Mouse (Mus musculus) heart, postnatal 0 days (tissue): ENCODE measurements around the gene Camkk2. TPM values are rescaled to one million over a fixed set of nuclear protein-coding genes. Genes with fewer than 3 reads are reported as not detected.

Experiments used
- ATAC-seq: fragments of 200-750 bp; cut with Nextera tagmentation; 2 replicates; pipeline ENCODE4 v1.8.0; 2017; ENCODE audit warnings: low read depth, moderate number of reproducible peaks, moderate library complexity; ENCODE audit not compliant: insufficient read depth
- DNase-seq: peaks from one replicate; pipeline ENCODE4 v3.0.0-alpha.2; 2016; ENCODE audit warnings: low spot score
- H3K27ac ChIP-seq: fragments of 300-500 bp; sonication (generic); 2 replicates; pipeline ENCODE4 v1.5.1; 2014; ENCODE audit warnings: low read depth, mild to moderate bottlenecking
- H3K27me3 ChIP-seq: fragments of 300-500 bp; sonication (generic); 2 replicates; pipeline ENCODE4 v1.6.1; 2014; ENCODE audit warnings: low read length, mixed read lengths; ENCODE audit not compliant: control insufficient read depth, insufficient read depth
- H3K36me3 ChIP-seq: fragments of 300-500 bp; sonication (generic); replicated peaks from 2 replicates; pipeline ENCODE4 v1.6.1; 2014; ENCODE audit warnings: low read length, mixed read lengths; ENCODE audit not compliant: control insufficient read depth, insufficient read depth
- H3K4me1 ChIP-seq: fragments of 300-500 bp; sonication (generic); 2 replicates; pipeline ENCODE4 v1.6.1; 2014; ENCODE audit warnings: antibody characterized with exemption; ENCODE audit not compliant: control insufficient read depth, insufficient read depth
- H3K4me2 ChIP-seq: fragments of 300-500 bp; sonication (generic); 2 replicates; pipeline ENCODE4 v1.6.1; 2014; ENCODE audit warnings: low read depth, mild to moderate bottlenecking, low read length, moderate library complexity
- H3K4me3 ChIP-seq: fragments of 300-500 bp; sonication (generic); 2 replicates; pipeline ENCODE4 v1.5.1; 2014; ENCODE audit warnings: low read depth, low read length
- H3K9ac ChIP-seq: fragments of 300-500 bp; sonication (generic); replicated peaks from 2 replicates; pipeline ENCODE4 v1.6.1; 2014; ENCODE audit warnings: low read depth, low read length, mixed read lengths
- H3K9me3 ChIP-seq: fragments of 300-500 bp; sonication (generic); replicated peaks from 2 replicates; pipeline ENCODE4 v1.6.1; 2016; ENCODE audit warnings: low read length; ENCODE audit not compliant: control insufficient read depth
- CTCF ChIP-seq: IDR thresholded peaks from 2 replicates; pipeline ENCODE4 v1.5.1; 2016; ENCODE audit warnings: antibody characterized with exemption, control low read depth, low read depth
- EP300 ChIP-seq: IDR thresholded peaks from 2 replicates; pipeline ENCODE4 v1.6.1; 2016; ENCODE audit warnings: antibody characterized with exemption, low read depth
- WGBS: fragments of 180-500 bp; shearing (Covaris S2); extraction: QIAGEN DNeasy Blood & Tissue Kit; methylation state at CpG from one replicate; pipeline ENCODE4 v1.1.7; 2014; 5-methylcytosine and 5-hydroxymethylcytosine counted together
- polyA plus RNA-seq: library from polyadenylated mRNA; unstranded; fragments of >200 nt; fragmentation: Nextera tagmentation; extraction: Ambion mirVana; gene quantifications from 2 replicates; pipeline ENCODE4 v1.2.1, GENCODE M21; 2015
- total RNA-seq: library from RNA; depleted of rRNA; stranded (reverse); fragments of >200 nt; gene quantifications from 2 replicates; pipeline ENCODE4 v1.2.3, GENCODE M21; 2014; ENCODE audit warnings: low replicate concordance

Camkk2 gene
- total and polyA plus RNA-seq, 2 experiments from 2014 or later = 13.0 to 24.0 TPM

DNA sequence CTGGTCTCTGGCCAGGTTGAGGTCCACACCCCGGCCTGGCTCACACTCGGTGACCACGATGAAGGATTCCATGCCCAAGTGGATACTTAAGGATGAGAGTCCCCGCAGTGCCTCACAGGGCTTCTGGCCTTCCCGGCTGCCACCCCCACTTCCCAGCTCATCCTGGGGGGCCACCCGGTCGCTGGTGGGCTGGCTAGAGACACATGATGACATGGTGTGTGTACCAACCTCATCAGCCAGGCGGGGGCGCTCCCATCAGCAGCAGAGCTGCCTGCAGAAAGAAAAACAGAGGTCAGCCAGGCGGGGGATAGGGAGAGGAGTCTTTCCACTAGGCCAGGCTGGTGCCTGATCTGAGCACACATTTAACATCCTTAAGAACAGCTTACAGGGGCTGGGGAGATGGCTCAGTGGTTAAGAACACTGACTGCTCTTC lies 15.2 kb downstream of the Camkk2 start:
- 0 out of 2 replicates have a peak overlapping the region, but pooled peaks have one; percentile 3 for H3K4me2 ChIP-seq
- H3K27me3 ChIP-seq = no peaks in the 10 kb centered on the region
- TF ChIP-seq EP300 = no peak
- peak; percentile 27 for TF ChIP-seq CTCF
- peaks cover 6% of the 10 kb centered on the region for H3K4me1 ChIP-seq
- ATAC-seq (no peak), DNase-seq (no peak)
- 43% methylated on average over 10 of the region's 10 CpGs for WGBS
- no peaks in the 10 kb centered on the region for H3K9me3 ChIP-seq
- 0 out of 2 replicates have a peak overlapping the region, but pooled peaks have one; percentile 10 for H3K27ac ChIP-seq
- H3K9ac ChIP-seq = no peak overlapping the region
- H3K36me3 ChIP-seq = 0 out of 2 replicates have a peak, but pooled peaks cover 7% of the 10 kb centered on the region
- no peak overlapping the region for H3K4me3 ChIP-seq

DNA sequence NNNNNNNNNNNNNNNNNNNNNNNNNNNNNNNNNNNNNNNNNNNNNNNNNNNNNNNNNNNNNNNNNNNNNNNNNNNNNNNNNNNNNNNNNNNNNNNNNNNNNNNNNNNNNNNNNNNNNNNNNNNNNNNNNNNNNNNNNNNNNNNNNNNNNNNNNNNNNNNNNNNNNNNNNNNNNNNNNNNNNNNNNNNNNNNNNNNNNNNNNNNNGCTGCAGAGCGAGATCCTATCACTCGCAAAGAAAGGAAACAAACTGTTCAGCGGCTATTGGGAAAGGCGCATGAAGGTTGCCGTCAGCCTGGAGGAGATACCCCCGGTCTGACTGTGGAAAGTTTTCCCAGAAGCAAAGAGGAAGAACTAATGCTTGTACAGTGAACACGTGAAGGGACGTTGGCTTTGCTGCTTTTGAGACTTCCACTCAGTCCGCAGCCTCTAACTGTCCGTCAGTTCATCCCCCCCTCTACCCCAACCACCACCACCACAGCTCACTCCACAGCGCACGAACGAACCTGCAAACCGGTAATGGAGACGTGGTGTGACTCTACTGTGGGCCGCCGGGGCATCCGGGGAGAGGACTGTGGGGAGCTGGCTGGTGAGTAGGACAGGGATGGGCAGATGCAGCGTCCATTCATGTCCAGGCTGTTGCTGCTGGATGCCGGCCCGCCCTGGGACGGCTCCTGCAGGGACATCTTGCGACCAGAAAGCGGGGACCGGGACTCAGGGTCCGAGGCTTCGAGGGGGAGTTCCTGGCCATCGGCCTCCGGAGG lies 15.8 kb downstream of the Camkk2 start:
- ATAC-seq (no peak), DNase-seq (no peak)
- Histone ChIP-seq H3K4me3 (no peak overlapping the region), H3K4me1 (peaks cover 6% of the 10 kb centered on the region), H3K9ac (no peak overlapping the region), H3K27ac (0 out of 2 replicates have a peak overlapping the region, but pooled peaks have one; percentile 10), H3K36me3 (0 out of 2 replicates have a peak, but pooled peaks cover 7% of the 10 kb centered on the region), H3K27me3 (no peaks in the 10 kb centered on the region), H3K9me3 (no peaks in the 10 kb centered on the region), H3K4me2 (0 out of 2 replicates have a peak overlapping the region, but pooled peaks have one; percentile 3)
- 53% methylated on average over 29 of the region's 29 CpGs for WGBS
- no peak for TF ChIP-seq CTCF
- TF ChIP-seq EP300 = no peak

DNA sequence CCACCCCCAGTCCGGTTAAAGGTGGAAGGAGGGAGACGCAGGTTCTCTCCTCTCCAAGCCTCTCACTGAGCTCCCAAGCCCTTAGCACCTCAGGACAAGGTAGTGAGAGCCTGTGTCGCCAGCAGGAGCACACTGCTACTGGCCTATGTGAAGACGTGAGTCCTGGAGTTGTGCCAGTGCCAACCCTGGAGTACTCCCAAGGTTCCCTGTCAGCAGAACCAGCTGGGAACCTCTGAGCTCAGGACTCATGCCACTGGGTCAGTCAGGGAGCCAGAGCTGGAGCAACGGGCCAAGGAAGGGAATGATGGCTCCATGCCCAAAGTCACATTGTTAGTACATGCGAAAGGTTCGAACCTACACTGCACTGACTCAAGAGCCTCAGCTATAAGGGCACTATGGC lies 22.5 kb downstream of the Camkk2 start:
- Histone ChIP-seq H3K27me3 (no peaks in the 10 kb centered on the region), H3K36me3 (peaks cover 13% of the 10 kb centered on the region; the same call in 1 of the 2 replicates), H3K4me1 (peaks cover 6% of the 10 kb centered on the region; the same call in 1 of the 2 replicates), H3K4me3 (no peak overlapping the region), H3K9me3 (no peaks in the 10 kb centered on the region), H3K4me2 (no peak overlapping the region), H3K27ac (no peak overlapping the region), H3K9ac (no peak overlapping the region)
- TF ChIP-seq EP300 = no peak
- DNase-seq (no peak), ATAC-seq (no peak)
- WGBS = 53% methylated on average over 7 of the region's 7 CpGs

DNA sequence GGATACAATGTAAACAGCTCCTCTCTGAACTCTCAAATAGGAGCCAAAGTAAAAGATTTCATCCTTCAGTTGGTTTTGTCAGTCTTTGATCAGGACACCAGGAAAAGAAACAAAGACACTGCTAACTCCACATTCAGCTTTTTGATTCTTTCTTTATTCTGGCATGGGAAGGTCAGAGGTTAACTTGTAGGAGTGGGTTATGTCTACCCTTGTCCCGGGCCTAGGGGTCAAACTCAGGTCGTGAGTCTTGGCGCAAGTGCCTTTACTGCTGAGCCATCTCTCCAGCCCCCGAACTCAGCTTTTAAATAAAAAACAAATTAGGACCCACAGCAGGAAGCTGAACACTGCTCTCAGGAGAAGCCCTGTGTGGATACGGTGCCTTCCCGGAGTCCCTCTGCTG lies 23.1 kb downstream of the Camkk2 start:
- Histone ChIP-seq H3K27ac (no peak overlapping the region), H3K4me1 (peaks cover 6% of the 10 kb centered on the region; the same call in 1 of the 2 replicates), H3K9me3 (no peaks in the 10 kb centered on the region), H3K4me2 (no peak overlapping the region), H3K36me3 (peaks cover 13% of the 10 kb centered on the region; the same call in 1 of the 2 replicates), H3K4me3 (no peak overlapping the region), H3K9ac (no peak overlapping the region), H3K27me3 (no peaks in the 10 kb centered on the region)
- WGBS = 84% methylated on average over 6 of the region's 6 CpGs
- DNase-seq (no peak), ATAC-seq (no peak)
- TF ChIP-seq CTCF = no peak
- TF ChIP-seq EP300 = no peak

DNA sequence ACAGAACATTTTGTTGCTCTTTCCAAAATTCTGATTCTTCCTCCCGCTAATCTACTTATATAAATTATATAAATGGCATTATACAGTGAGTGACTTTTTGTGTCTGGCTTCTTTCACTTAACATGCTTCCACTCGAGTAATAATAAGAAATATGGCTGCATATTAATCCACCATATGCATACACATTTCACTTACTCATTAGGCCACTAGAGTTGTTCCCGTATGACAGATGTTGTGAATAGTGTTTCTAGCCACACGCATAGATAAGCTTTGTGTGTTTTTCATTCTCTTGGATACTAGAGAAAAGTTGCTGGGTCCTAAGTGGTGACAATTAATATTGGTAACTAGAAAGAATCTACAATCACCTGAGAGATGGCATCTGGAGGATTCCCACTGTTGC lies 23.6 kb downstream of the Camkk2 start:
- H3K36me3 ChIP-seq = peaks cover 13% of the 10 kb centered on the region; the same call in 1 of the 2 replicates
- ATAC-seq = no peak

More for the DNA sequence above, 23.6 kb downstream of the Camkk2 start:
- no peak for DNase-seq
- H3K4me1 ChIP-seq = peaks cover 2% of the 10 kb centered on the region; the same call in 1 of the 2 replicates
- no peak for TF ChIP-seq CTCF
- H3K9me3 ChIP-seq = no peaks in the 10 kb centered on the region
- H3K27me3 ChIP-seq = no peaks in the 10 kb centered on the region
- H3K9ac ChIP-seq = no peak overlapping the region
- H3K4me2 ChIP-seq = no peak overlapping the region
- H3K27ac ChIP-seq = no peak overlapping the region
- 93% methylated on average over 4 of the region's 4 CpGs for WGBS
- no peak overlapping the region for H3K4me3 ChIP-seq
